Mouse (Mus musculus): ENCODE data around the gene Man2b1.

DNA sequence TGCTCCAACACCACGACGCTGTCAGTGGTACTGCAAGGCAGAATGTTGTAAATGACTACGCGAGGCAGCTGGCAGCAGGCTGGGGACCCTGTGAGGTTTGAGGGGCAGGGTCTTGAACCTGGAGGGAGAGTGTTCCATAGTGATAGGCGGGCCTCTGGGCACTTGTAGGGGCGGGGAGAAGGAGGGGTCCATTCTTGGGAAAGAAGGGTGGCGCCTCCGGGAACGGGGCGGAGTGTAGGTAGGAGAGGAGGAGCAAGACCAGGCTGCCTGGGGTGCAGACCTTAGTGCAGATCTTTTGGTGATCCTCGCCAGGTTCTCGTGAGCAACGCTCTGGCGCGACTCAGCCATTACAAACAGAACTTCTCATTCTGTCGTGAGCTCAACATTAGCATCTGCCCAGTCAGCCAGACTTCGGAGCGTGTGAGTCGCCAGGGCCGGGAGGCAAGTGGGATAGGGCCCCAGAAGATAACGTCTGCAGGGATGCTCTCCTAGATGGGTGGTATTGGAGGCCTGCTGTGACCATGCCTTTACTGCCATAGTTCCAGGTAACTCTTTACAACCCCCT, 8.5 kb downstream of the Man2b1 start:
- no peak for TF ChIP-seq GATA1 (IDR thresholded peaks at IDR 0.05; ENCODE audit: low read length)
- no peak for TF ChIP-seq TAL1 (IDR thresholded peaks at IDR 0.05; ENCODE audit: low read length)

Measured in erythroblast, embryonic 14.5 days (primary cell).